In genomic region chr11:101180846-101181740, GRCm38 (mm10) we compare ENCODE assay signal across 9 mouse cellular contexts. TPM values are rescaled to one million over a fixed set of nuclear protein-coding genes. Genes with fewer than 3 reads are reported as not detected.
A peak's percentile ranks its signal among the peaks of the same experiment; 100 is the strongest.
DNase-seq lines count a peak whose midpoint lies in the region; ATAC-seq lines count a peak whose summit lies in the region.
"Had no signal": no experiment of that assay in that cellular context is flagged by ENCODE, and none has a peak within 500 bp of the region (broad histone marks: within the 10 kb centered on the region; RNA-seq: fewer than 3 reads in every experiment).

No protein-coding gene starts in this region.

- peak; percentile 64 to 91 for DNase-seq in heart, adult 18-20 months
- DNase-seq in heart, adult 8-10 months (ENCODE audit: low spot score) = no peak
- peak; percentile 76 for DNase-seq in right cerebral cortex, postnatal 14 days
- DNase-seq in right cerebral cortex, adult 18-20 months = no peak
- peak; percentile 76 to 78 for DNase-seq in cerebellum, adult 18-20 months
- DNase-seq in lung, postnatal 4 days = peak; percentile 58 to 83
- peak; percentile 51 for DNase-seq in yolk sac, embryonic 10.5 days (ENCODE audit: low spot score)

- peak; percentile 46 for ATAC-seq in granulocyte monocyte progenitor cell, adult 5-6 weeks (replicated peaks; ENCODE audit: poor library complexity, severe bottlenecking)

RNA-seq across cellular contexts. Expression of gene Ccr10, which starts 5.8 kb away (rescaled TPM):
- total RNA-seq in heart, adult 18-20 months (2021) = not detected
- total RNA-seq in heart, adult 8-10 months (2022) = under 1 TPM in 2 of 4 experiments, not detected in 2; 0.14 to 0.19 TPM
- total RNA-seq in granulocyte monocyte progenitor cell, adult 5-6 weeks (2014; fragmentation: Nextera tagmentation) = not detected in 2 replicates
- 0.09 TPM in 1 of 2 replicates, not detected in the other for total RNA-seq in granulocyte monocyte progenitor cell, adult 5-6 weeks (2017)
- total RNA-seq: neutrophil, adult 5-6 weeks had no signal

RNA-seq across cellular contexts. Expression of gene Plekhh3, which starts 9.9 kb away (rescaled TPM):
- total RNA-seq in heart, adult 18-20 months (2021) = 10 to 100 TPM; 12.6 to 12.8 TPM
- 10 to 100 TPM; 23.4 to 29.9 (median 28.1) TPM for total RNA-seq in heart, adult 8-10 months (2022)
- 1.4 TPM in 1 of 2 replicates, not detected in the other for total RNA-seq in granulocyte monocyte progenitor cell, adult 5-6 weeks (2014; fragmentation: Nextera tagmentation)
- total RNA-seq in granulocyte monocyte progenitor cell, adult 5-6 weeks (2017) = 0.47 TPM in 1 of 2 replicates, not detected in the other

RNA-seq across cellular contexts. Expression of gene Cntnap1, which starts 10.8 kb away (rescaled TPM):
- 1 to 10 TPM; 1.1 to 1.9 TPM for total RNA-seq in heart, adult 18-20 months (2021)
- total RNA-seq in heart, adult 8-10 months (2022) = 1 to 10 TPM; 1.1 to 2.9 (median 1.5) TPM
- 0.41 and 0.83 TPM in 2 replicates for total RNA-seq in granulocyte monocyte progenitor cell, adult 5-6 weeks (2014; fragmentation: Nextera tagmentation)
- total RNA-seq in granulocyte monocyte progenitor cell, adult 5-6 weeks (2017) = 0.36 and 0.65 TPM in 2 replicates
- total RNA-seq: neutrophil, adult 5-6 weeks had no signal

RNA-seq across cellular contexts. Expression of gene Tubg2, which starts 25.4 kb away (rescaled TPM):
- total RNA-seq in heart, adult 18-20 months (2021) = 1 to 10 TPM; 2.3 to 3.7 TPM
- 1 to 10 TPM; 2.7 to 4.9 (median 3.0) TPM for total RNA-seq in heart, adult 8-10 months (2022)
- total RNA-seq in granulocyte monocyte progenitor cell, adult 5-6 weeks (2014; fragmentation: Nextera tagmentation) = not detected in 2 replicates
- total RNA-seq in granulocyte monocyte progenitor cell, adult 5-6 weeks (2017) = not detected in 2 replicates

RNA-seq across cellular contexts. Expression of gene Ezh1, which starts 45.2 kb away (rescaled TPM):
- total RNA-seq in heart, adult 18-20 months (2021) = 10 to 100 TPM; 29.8 to 36.4 TPM
- 10 to 100 TPM; 28.6 to 37.3 (median 31.7) TPM for total RNA-seq in heart, adult 8-10 months (2022)
- 15.2 and 31.0 TPM in 2 replicates for total RNA-seq in granulocyte monocyte progenitor cell, adult 5-6 weeks (2014; fragmentation: Nextera tagmentation)
- 13.6 and 17.7 TPM in 2 replicates for total RNA-seq in granulocyte monocyte progenitor cell, adult 5-6 weeks (2017)

Comparison
In these comparisons a context has a peak if more than half of its experiments do, and no peak if none do; other contexts are left out.
1. DNase-seq: peak in heart, adult 18-20 months (2 of 2), right cerebral cortex, postnatal 14 days (single experiment), cerebellum, adult 18-20 months (2 of 2), lung, postnatal 4 days (2 of 2) and yolk sac, embryonic 10.5 days (single experiment); none in heart, adult 8-10 months (single experiment) and right cerebral cortex, adult 18-20 months (single experiment).
2. RNA of gene Plekhh3, which starts 9.9 kb away (total RNA-seq): 23.4 to 29.9 TPM in heart, adult 8-10 months and 12.6 to 12.8 TPM in heart, adult 18-20 months; 0.47 to 1.4 TPM in granulocyte monocyte progenitor cell, adult 5-6 weeks; every median in the first group is over 4 times any median in the second.